Mouse (Mus musculus) urinary bladder, postnatal 10 days (tissue): Measurements from ENCODE around the gene Mkrn3.

Experiments
- DNase-seq: peaks from one replicate; pipeline ENCODE4 v3.0.0; 2022; ENCODE audit warnings: low spot score

Gene Mkrn3

DNA sequence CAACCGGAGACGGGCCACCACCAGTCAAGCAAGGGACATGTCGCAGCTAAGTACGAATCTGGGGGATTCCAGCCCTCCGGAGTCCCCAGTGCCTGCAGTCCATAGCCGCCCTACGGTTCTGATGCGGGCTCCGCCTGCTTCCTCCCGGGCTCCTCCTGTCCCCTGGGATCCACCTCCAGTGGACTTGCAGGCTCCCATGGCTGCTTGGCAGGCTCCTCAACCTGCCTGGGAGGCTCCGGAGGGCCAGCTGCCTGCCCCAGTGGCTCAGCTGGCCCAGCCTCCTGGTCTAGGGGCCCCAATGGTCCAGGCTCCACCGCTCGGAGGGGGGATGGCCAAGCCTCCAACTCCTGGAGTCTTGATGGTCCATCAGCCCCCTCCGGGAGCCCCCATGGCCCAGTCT is 42.6 kb downstream of the Mkrn3 start:
- DNase-seq = no peak

GRCm38 (mm10) chr7:62376510-62377304 is 43.2 kb downstream of the Mkrn3 start, which contains the start of gene Magel2:
Gene Magel2 (plus strand): TSS chr7:62377010.
- no peak for DNase-seq

GRCm38 (mm10) chr7:62375658-62376057 is 44.3 kb downstream of the Mkrn3 start:
- no peak for DNase-seq
